Mouse (Mus musculus) E14TG2a.4 (cell line): ENCODE results near the gene Arl4c.
"Not testable (repeated sequence)": the region's sequence is repeated elsewhere in the genome, so short reads cannot be mapped to it uniquely, and the experiment has no call there.

ENCODE experiments used
- H3K27me3 ChIP-seq: 2 replicates; pipeline ENCODE4 v1.6.1; 2014; ENCODE audit warnings: low read length, control low read depth; ENCODE audit not compliant: insufficient read depth
- H3K36me3 ChIP-seq: 2 replicates; pipeline ENCODE4 v1.6.1; 2014; ENCODE audit warnings: low read length, control low read depth; ENCODE audit not compliant: insufficient read depth
- H3K4me1 ChIP-seq: replicated peaks from 2 replicates; pipeline ENCODE4 v1.6.1; 2014; ENCODE audit warnings: low read depth, low read length, control low read depth
- H3K4me3 ChIP-seq: replicated peaks from 2 replicates; pipeline ENCODE4 v1.5.1; 2014; ENCODE audit warnings: mild to moderate bottlenecking, low read length
- H3K9me3 ChIP-seq: 2 replicates; pipeline ENCODE4 v1.6.1; 2014; ENCODE audit warnings: low read length, control low read depth
- CTCF ChIP-seq: conservative IDR thresholded peaks from 2 replicates; pipeline ENCODE4 v1.5.1; 2014; ENCODE audit warnings: low read length
- NANOG ChIP-seq: IDR thresholded peaks from 2 replicates; pipeline ENCODE4 v1.6.1; 2014; ENCODE audit warnings: borderline replicate concordance, low read length, mixed read lengths
- POU5F1 ChIP-seq: IDR thresholded peaks from 2 replicates; pipeline ENCODE4 v1.6.1; 2014; ENCODE audit warnings: low read length, borderline replicate concordance

Gene Arl4c

DNA sequence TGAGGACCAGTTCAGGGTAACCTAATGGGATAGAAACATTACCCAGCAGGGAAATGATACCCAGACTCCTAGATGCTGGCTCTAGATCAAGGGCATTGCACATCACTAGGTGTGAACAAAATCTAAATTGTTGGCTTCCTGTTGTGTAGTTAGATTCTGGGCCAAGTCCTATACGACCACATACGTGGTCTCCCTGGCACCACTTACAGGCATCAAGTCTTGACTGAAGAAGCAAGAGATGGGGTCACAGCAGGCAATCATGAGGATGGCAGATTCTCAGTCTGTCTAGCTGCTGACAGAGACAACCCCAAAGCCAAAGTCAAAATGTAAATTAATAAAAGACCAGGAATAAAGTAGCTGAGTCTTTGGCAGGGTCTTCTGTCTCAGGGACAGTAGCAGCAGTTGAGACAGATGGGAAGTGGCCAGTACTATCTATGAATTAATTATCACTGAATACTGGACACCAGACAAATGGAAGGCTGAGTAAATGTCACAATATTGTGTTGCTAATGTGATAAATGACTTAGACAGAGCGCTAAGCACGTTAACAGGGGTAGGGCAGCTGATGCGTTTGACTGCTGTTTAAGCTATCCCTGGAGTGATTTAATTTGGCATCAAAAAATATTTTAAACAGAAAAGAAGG is 58.7 kb downstream of the Arl4c start:
- Histone ChIP-seq H3K9me3 (no peaks in the 10 kb centered on the region), H3K27me3 (peaks cover 14% of the 10 kb centered on the region; the same call in 1 of the 2 replicates), H3K36me3 (no peaks in the 10 kb centered on the region), H3K4me3 (no peak overlapping the region), H3K4me1 (peaks cover 27% of the 10 kb centered on the region)
- no peak for TF ChIP-seq POU5F1
- TF ChIP-seq CTCF, result no peak
- no peak for TF ChIP-seq NANOG

DNA sequence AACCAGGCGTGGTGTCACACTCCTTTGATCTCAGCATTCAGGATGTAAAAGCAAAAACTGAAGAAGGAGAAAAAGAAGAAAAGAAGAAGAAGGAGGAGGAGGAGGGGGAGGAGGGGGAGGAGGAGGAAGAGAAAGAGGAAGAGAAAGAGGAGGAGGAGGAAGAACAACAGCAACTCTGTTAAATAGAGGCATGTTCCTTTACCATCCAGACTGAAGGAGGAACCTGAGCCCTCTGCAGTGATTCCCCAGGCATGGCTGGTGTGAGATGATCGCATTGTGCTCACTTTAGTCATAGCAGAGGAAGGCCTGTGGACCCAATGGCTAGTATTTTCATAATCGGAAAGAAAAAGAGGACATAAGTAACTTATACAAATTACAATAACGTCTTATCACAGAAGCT is 59.3 kb downstream of the Arl4c start:
- H3K27me3 ChIP-seq, result peaks cover 14% of the 10 kb centered on the region; the same call in 1 of the 2 replicates
- no peak overlapping the region for H3K4me3 ChIP-seq
- TF ChIP-seq NANOG, result no peak
- TF ChIP-seq POU5F1, result no peak
- TF ChIP-seq CTCF, result no peak
- no peaks in the 10 kb centered on the region for H3K9me3 ChIP-seq
- no peaks in the 10 kb centered on the region for H3K36me3 ChIP-seq
- H3K4me1 ChIP-seq, result peaks cover 27% of the 10 kb centered on the region

DNA sequence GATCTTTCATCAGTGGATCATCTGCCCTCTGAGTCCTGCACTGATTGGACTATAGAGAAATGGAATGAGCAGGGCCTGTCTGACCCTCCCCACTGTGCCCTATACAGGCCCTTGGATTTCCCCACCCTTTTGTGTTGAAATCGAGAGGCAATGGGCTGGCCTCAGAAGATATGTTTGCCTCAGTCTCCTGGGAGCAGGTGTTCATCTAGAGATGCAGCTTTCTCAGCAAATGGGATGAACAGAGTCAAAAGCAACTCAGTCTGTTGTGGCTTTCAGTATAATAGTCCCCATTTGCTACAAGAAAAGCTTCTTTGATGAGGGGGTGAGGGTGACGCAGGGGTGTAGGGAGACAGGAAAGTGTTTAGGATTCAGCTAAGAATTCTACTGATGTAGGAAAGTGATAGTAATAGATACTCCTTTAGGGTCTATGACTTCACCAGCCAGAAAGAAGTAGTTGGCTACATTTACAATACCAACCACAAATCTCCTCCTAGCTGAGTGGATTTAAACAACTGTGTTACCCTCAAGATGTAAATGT is 60.3 kb downstream of the Arl4c start:
- H3K4me3 ChIP-seq, result no peak overlapping the region
- H3K27me3 ChIP-seq, result peaks cover 14% of the 10 kb centered on the region; the same call in 1 of the 2 replicates
- no peaks in the 10 kb centered on the region for H3K9me3 ChIP-seq
- peaks cover 27% of the 10 kb centered on the region for H3K4me1 ChIP-seq
- TF ChIP-seq NANOG, result no peak
- TF ChIP-seq CTCF, result no peak
- TF ChIP-seq POU5F1, result no peak
- no peaks in the 10 kb centered on the region for H3K36me3 ChIP-seq

DNA sequence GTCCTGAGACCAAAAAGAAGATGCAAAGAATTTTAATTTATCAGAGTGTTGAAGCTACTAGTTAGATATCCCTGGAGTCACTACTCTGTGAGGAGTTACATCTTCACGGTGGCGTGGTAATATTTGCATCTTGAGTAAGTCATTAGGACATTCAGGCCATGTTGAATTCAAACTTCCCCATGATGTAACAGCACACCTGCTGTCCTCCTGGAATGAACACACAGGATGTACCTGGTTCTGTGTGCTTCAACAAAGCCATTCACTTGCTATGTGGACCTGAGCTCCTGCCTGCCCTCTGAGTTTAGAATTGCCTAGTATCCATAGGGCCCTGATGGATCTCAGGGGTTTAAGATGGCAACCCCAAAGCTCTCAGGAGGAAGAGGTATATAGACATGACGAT is 60.8 kb downstream of the Arl4c start:
- Histone ChIP-seq H3K4me3 (no peak overlapping the region), H3K9me3 (no peaks in the 10 kb centered on the region), H3K27me3 (peaks cover 17% of the 10 kb centered on the region), H3K4me1 (peaks cover 28% of the 10 kb centered on the region), H3K36me3 (no peaks in the 10 kb centered on the region)
- TF ChIP-seq NANOG, result no peak
- TF ChIP-seq CTCF, result no peak
- TF ChIP-seq POU5F1, result no peak

DNA sequence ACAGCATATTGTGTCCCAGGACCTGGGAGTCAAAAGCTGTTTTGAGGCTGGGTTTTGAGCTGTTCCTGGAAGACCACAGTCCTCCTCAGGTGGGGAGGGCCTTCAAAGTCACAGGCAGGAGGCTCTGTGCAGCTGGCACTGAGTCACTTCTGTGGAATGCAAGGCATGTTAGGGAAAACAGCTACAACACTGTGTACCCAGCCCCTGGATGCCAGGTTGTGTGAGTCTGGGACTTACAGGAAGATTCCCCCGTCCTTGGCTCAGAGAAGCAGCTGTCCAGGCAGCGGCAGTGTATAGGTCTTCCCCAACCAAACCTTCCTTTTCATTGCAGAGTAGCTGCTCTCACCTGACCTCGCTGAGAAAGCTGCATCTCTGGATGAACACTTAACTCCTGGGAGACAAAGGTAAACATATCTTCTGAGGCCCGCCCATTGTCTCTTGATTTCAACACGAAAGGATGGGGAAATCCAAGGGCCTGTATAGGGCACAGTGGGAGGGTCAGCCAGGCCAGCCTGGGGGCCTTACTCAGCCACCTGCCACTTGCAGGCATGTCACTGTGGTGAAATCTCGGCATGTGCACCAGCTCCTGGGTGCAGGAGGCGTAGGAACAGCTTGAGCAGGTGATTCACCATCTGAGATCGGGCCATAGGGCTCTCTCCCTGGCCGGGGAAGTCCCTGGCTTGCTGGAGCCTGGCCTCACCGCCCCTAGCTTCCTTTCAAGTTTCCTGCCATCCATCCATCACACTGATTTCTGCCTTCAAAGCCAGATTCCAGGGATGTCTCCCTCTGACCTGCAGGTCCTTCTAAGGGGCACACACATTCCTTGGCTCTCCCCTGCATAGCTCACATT is 62.4 kb downstream of the Arl4c start:
- H3K36me3 ChIP-seq, result no peaks in the 10 kb centered on the region
- H3K27me3 ChIP-seq, result peaks cover 19% of the 10 kb centered on the region
- TF ChIP-seq POU5F1 (no peak), CTCF (no peak), NANOG (no peak)
- H3K9me3 ChIP-seq, result no peaks in the 10 kb centered on the region
- no peak overlapping the region for H3K4me3 ChIP-seq
- peaks cover 26% of the 10 kb centered on the region for H3K4me1 ChIP-seq

DNA sequence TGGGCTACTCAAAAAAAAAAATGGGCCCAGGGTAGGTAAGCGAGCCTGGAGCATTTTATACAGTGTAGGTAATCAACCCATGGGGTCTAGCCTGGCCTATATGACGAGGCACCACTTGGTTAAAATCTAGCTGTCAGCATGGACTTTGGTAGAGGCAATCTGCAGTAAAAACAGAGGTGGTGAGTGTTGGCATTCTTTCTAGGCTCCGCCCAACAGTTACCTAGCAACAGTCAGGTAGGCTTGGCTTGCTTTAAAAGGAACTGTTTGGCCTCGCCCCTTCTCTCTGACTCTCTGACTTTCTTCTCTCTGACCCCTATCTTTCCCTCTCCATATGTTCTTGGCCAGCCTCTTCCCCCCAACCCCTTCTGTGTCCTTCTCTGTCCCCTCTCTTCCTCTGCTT is 63.4 kb downstream of the Arl4c start:
- Histone ChIP-seq H3K4me1 (peaks cover 26% of the 10 kb centered on the region), H3K4me3 (no peak overlapping the region), H3K36me3 (no peaks in the 10 kb centered on the region), H3K27me3 (peaks cover 19% of the 10 kb centered on the region), H3K9me3 (no peaks in the 10 kb centered on the region)
- no peak for TF ChIP-seq CTCF

DNA sequence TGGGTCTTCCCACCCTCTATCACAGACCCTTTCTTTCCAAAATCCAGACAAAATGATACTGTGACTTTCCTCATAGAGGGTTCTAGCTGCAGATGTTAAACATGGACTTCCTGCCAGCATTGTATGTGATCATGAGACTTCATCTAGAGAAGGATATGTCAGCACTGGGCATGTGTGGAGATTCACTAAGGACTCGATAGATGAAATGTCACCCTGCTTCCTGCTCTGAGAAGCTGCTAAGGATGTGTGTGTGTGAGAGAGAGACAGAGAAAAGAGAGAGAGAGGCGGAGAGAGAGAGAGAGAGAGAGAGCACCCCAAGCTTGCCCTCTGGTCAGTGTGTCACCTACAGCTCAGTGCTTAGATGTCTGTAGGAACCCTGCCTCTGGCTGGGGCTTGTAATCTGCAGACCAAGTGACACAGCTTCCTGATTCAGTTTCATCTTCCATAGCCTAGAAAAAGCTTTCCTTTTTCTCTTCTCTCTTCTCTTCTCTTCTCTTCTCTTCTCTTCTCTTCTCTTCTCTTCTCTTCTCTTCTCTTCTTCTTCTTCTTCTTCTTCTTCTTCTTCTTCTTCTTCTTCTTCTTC is 65.4 kb downstream of the Arl4c start:
- not testable (repeated sequence) for H3K9me3 ChIP-seq, H3K36me3 ChIP-seq, H3K4me3 ChIP-seq
- peaks cover 26% of the 10 kb centered on the region for H3K4me1 ChIP-seq
- peaks cover 16% of the 10 kb centered on the region for H3K27me3 ChIP-seq

DNA sequence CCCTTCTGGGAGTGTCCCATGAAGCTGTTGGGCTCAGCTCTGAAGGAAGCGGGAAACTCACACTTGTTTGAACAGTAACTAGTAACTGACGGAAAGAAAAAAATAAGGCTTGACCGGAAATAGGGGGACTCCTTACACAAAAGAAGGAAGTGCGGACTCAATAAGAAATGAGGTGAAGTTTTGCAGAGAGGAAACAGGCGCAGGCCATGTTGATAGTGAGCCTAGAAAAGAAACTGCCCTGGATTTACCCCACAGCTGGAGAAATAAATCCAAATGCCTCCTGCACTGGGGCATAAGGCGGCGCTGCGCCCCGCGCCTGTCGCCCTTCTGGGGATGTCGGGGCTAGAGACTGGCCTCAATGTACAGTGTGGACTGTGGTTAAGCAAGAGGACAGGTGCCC is 66.4 kb downstream of the Arl4c start:
- H3K27me3 ChIP-seq, result peaks cover 14% of the 10 kb centered on the region
- H3K4me1 ChIP-seq, result peaks cover 26% of the 10 kb centered on the region
- no peaks in the 10 kb centered on the region for H3K36me3 ChIP-seq
- TF ChIP-seq NANOG (no peak), CTCF (no peak), POU5F1 (no peak)
- no peaks in the 10 kb centered on the region for H3K9me3 ChIP-seq
- no peak overlapping the region for H3K4me3 ChIP-seq

DNA sequence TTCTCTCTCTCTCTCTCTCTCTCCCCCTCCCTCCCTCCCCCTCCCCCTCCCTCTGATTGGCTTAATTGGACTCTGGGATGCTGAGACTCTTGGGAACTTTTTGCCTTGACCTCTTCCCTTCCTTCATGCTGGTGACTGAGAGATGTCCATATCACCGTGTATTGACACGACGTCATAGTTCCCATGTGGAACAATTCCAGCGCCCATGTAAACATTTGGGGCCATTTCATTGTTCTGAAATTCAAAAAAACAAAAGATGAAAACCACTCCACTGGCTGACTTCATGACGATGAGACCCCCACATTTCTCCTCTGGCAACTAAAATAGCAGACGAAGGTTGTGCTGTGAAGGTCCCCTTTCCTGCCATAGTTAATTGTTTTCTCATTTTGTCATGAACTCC is 69.2 kb downstream of the Arl4c start:
- TF ChIP-seq NANOG, result no peak
- no peak for TF ChIP-seq CTCF
- Histone ChIP-seq H3K27me3 (peaks cover 11% of the 10 kb centered on the region), H3K9me3 (no peaks in the 10 kb centered on the region), H3K4me1 (peaks cover 9% of the 10 kb centered on the region; the same call in 1 of the 2 replicates), H3K36me3 (no peaks in the 10 kb centered on the region), H3K4me3 (no peak overlapping the region)
